Mouse (Mus musculus) stomach, embryonic 15.5 days (tissue): ENCODE data around the gene Pbp2. TPM values are rescaled to one million over a fixed set of nuclear protein-coding genes. Genes with fewer than 3 reads are reported as not detected.

Source experiments
- ATAC-seq: fragments of 200-750 bp; cut with Nextera tagmentation; 2 replicates; pipeline ENCODE4 v1.8.0; 2017; ENCODE audit warnings: low read depth, moderate number of reproducible peaks, moderate TSS enrichment; ENCODE audit not compliant: insufficient read depth, low FRiP score
- H3K27ac ChIP-seq: fragments of 300-500 bp; sonication (generic); 2 replicates; pipeline ENCODE4 v1.5.1; 2015; ENCODE audit warnings: mild to moderate bottlenecking, inconsistent platforms
- H3K27me3 ChIP-seq: fragments of 300-500 bp; sonication (generic); replicated peaks from 2 replicates; pipeline ENCODE4 v1.6.1; 2015; ENCODE audit warnings: inconsistent platforms
- H3K36me3 ChIP-seq: fragments of 300-500 bp; sonication (generic); 2 replicates; pipeline ENCODE4 v1.6.1; 2015; ENCODE audit warnings: inconsistent platforms
- H3K4me1 ChIP-seq: fragments of 300-500 bp; sonication (generic); 2 replicates; pipeline ENCODE4 v1.6.1; 2015; ENCODE audit warnings: inconsistent platforms
- H3K4me2 ChIP-seq: fragments of 300-500 bp; sonication (generic); 2 replicates; pipeline ENCODE4 v1.6.1; 2015; ENCODE audit warnings: mild to moderate bottlenecking, inconsistent platforms
- H3K4me3 ChIP-seq: fragments of 300-500 bp; sonication (generic); replicated peaks from 2 replicates; pipeline ENCODE4 v1.5.1; 2015; ENCODE audit warnings: inconsistent platforms
- H3K9ac ChIP-seq: fragments of 300-500 bp; sonication (generic); 2 replicates; pipeline ENCODE4 v1.6.1; 2015; ENCODE audit warnings: inconsistent platforms
- H3K9me3 ChIP-seq: fragments of 300-500 bp; sonication (generic); 2 replicates; pipeline ENCODE4 v1.6.1; 2016; ENCODE audit warnings: inconsistent platforms
- WGBS: fragments of 180-500 bp; shearing (Covaris S2); methylation state at CpG from one replicate; pipeline ENCODE4 v1.1.7; 2015; 5-methylcytosine and 5-hydroxymethylcytosine counted together
- polyA plus RNA-seq: library from polyadenylated mRNA; unstranded; fragments of >200 nt; fragmentation: Nextera tagmentation; extraction: Ambion mirVana; gene quantifications from 2 replicates; pipeline ENCODE4 v1.2.1, GENCODE M21; 2015

Pbp2 gene
- polyA plus RNA-seq, 1 experiment from 2014 or later, result 4.0 TPM

GRCm38 (mm10) chr6:135299024-135299550 is 11.1 kb downstream of the Pbp2 start:
- Histone ChIP-seq H3K27me3 (no peaks in the 10 kb centered on the region), H3K4me3 (no peak overlapping the region), H3K4me2 (no peak overlapping the region), H3K27ac (no peak overlapping the region), H3K9ac (no peak overlapping the region), H3K4me1 (0 out of 2 replicates have a peak, but pooled peaks cover under 1% of the 10 kb centered on the region), H3K36me3 (no peaks in the 10 kb centered on the region), H3K9me3 (no peaks in the 10 kb centered on the region)
- ATAC-seq, result no peak
- WGBS, result 75% methylated on average over 7 of the region's 7 CpGs

- H3K4me2 ChIP-seq, result no peak overlapping the region
- WGBS, result 72% methylated on average over 7 of the region's 7 CpGs
- ATAC-seq, result no peak
- no peaks in the 10 kb centered on the region for H3K4me1 ChIP-seq
- H3K27ac ChIP-seq, result no peak overlapping the region
- H3K9me3 ChIP-seq, result no peaks in the 10 kb centered on the region
- H3K36me3 ChIP-seq, result no peaks in the 10 kb centered on the region
- H3K9ac ChIP-seq, result no peak overlapping the region
- H3K4me3 ChIP-seq, result no peak overlapping the region
- H3K27me3 ChIP-seq, result no peaks in the 10 kb centered on the region
Measured at GRCm38 (mm10) chr6:135297570-135297969, 12.6 kb downstream of the Pbp2 start.

GRCm38 (mm10) chr6:135296267-135296666 is 13.9 kb downstream of the Pbp2 start:
- Histone ChIP-seq H3K4me3 (no peak overlapping the region), H3K27ac (peak overlapping the region; percentile 38; the same call in 1 of the 2 replicates)

GRCm38 (mm10) chr6:135295082-135295861 is 14.9 kb downstream of the Pbp2 start:
- ATAC-seq, result peak; percentile 41; the same call in 1 of the 2 replicates

More at GRCm38 (mm10) chr6:135296267-135296666, 13.9 kb downstream of the Pbp2 start:
- Histone ChIP-seq H3K9me3 (no peaks in the 10 kb centered on the region), H3K27me3 (no peaks in the 10 kb centered on the region), H3K9ac (no peak overlapping the region), H3K36me3 (no peaks in the 10 kb centered on the region), H3K4me2 (0 out of 2 replicates have a peak overlapping the region, but pooled peaks have one; percentile 1), H3K4me1 (no peaks in the 10 kb centered on the region)
- 57% methylated on average over 17 of the region's 17 CpGs for WGBS
- ATAC-seq, result no peak

GRCm38 (mm10) chr6:135294150-135294549 is 16.1 kb downstream of the Pbp2 start:
- no peaks in the 10 kb centered on the region for H3K36me3 ChIP-seq
- no peaks in the 10 kb centered on the region for H3K27me3 ChIP-seq
- 48% methylated on average over 6 of the region's 6 CpGs for WGBS
- H3K9ac ChIP-seq, result no peak overlapping the region
- H3K4me1 ChIP-seq, result no peaks in the 10 kb centered on the region
- no peaks in the 10 kb centered on the region for H3K9me3 ChIP-seq
- H3K27ac ChIP-seq, result peak overlapping the region; percentile 12; the same call in 1 of the 2 replicates
- H3K4me3 ChIP-seq, result no peak overlapping the region
- no peak overlapping the region for H3K4me2 ChIP-seq
- ATAC-seq, result no peak

More at GRCm38 (mm10) chr6:135295082-135295861, 14.9 kb downstream of the Pbp2 start:
- Histone ChIP-seq H3K4me2 (no peak overlapping the region), H3K27me3 (no peaks in the 10 kb centered on the region), H3K9me3 (no peaks in the 10 kb centered on the region), H3K4me3 (no peak overlapping the region), H3K4me1 (no peaks in the 10 kb centered on the region), H3K27ac (peak overlapping the region; percentile 33; the same call in 1 of the 2 replicates), H3K36me3 (no peaks in the 10 kb centered on the region), H3K9ac (no peak overlapping the region)
- WGBS, result 64% methylated on average over 11 of the region's 11 CpGs

GRCm38 (mm10) chr6:135292391-135292790 is 17.8 kb downstream of the Pbp2 start:
- Histone ChIP-seq H3K27ac (no peak overlapping the region), H3K9ac (no peak overlapping the region), H3K27me3 (no peaks in the 10 kb centered on the region), H3K9me3 (no peaks in the 10 kb centered on the region), H3K4me1 (no peaks in the 10 kb centered on the region), H3K4me3 (no peak overlapping the region), H3K4me2 (no peak overlapping the region), H3K36me3 (no peaks in the 10 kb centered on the region)
- 0 out of 2 replicates have a peak, but pooled peaks have one; percentile 37 for ATAC-seq
- WGBS, result 49% methylated on average over 4 of the region's 4 CpGs

GRCm38 (mm10) chr6:135279856-135280255 is 30.3 kb downstream of the Pbp2 start:
- Histone ChIP-seq H3K27ac (no peak overlapping the region), H3K4me2 (no peak overlapping the region), H3K27me3 (no peaks in the 10 kb centered on the region), H3K4me1 (no peaks in the 10 kb centered on the region), H3K9me3 (no peaks in the 10 kb centered on the region), H3K36me3 (no peaks in the 10 kb centered on the region), H3K9ac (no peak overlapping the region), H3K4me3 (no peak overlapping the region)
- ATAC-seq, result no peak
- WGBS, result 35% methylated on average over 10 of the region's 10 CpGs

- no peaks in the 10 kb centered on the region for H3K9me3 ChIP-seq
- no peak for ATAC-seq
- H3K4me3 ChIP-seq, result no peak overlapping the region
- H3K9ac ChIP-seq, result no peak overlapping the region
- no peak overlapping the region for H3K4me2 ChIP-seq
- 53% methylated on average over 5 of the region's 5 CpGs for WGBS
- H3K4me1 ChIP-seq, result no peaks in the 10 kb centered on the region
- H3K36me3 ChIP-seq, result no peaks in the 10 kb centered on the region
- no peaks in the 10 kb centered on the region for H3K27me3 ChIP-seq
- no peak overlapping the region for H3K27ac ChIP-seq
Measured at GRCm38 (mm10) chr6:135279286-135279685, 30.9 kb downstream of the Pbp2 start.

GRCm38 (mm10) chr6:135278302-135278701 is 31.9 kb downstream of the Pbp2 start:
- 88% methylated on average over 6 of the region's 6 CpGs for WGBS
- Histone ChIP-seq H3K4me2 (no peak overlapping the region), H3K9ac (no peak overlapping the region), H3K4me1 (no peaks in the 10 kb centered on the region), H3K4me3 (no peak overlapping the region), H3K36me3 (no peaks in the 10 kb centered on the region), H3K9me3 (no peaks in the 10 kb centered on the region), H3K27me3 (no peaks in the 10 kb centered on the region), H3K27ac (no peak overlapping the region)
- ATAC-seq, result no peak

GRCm38 (mm10) chr6:135276474-135277295 is 33.5 kb downstream of the Pbp2 start:
- no peak overlapping the region for H3K27ac ChIP-seq
- no peaks in the 10 kb centered on the region for H3K4me1 ChIP-seq
- no peak overlapping the region for H3K9ac ChIP-seq
- no peak overlapping the region for H3K4me3 ChIP-seq
- 72% methylated on average over 6 of the region's 6 CpGs for WGBS
- H3K36me3 ChIP-seq, result no peaks in the 10 kb centered on the region
- no peaks in the 10 kb centered on the region for H3K27me3 ChIP-seq
- H3K4me2 ChIP-seq, result no peak overlapping the region
- H3K9me3 ChIP-seq, result no peaks in the 10 kb centered on the region
- no peak for ATAC-seq

- no peak for ATAC-seq
- no peak overlapping the region for H3K4me2 ChIP-seq
- no peak overlapping the region for H3K27ac ChIP-seq
- WGBS, result 74% methylated on average over 4 of the region's 4 CpGs
- no peaks in the 10 kb centered on the region for H3K4me1 ChIP-seq
- H3K27me3 ChIP-seq, result no peaks in the 10 kb centered on the region
- H3K9ac ChIP-seq, result no peak overlapping the region
- no peaks in the 10 kb centered on the region for H3K36me3 ChIP-seq
- no peaks in the 10 kb centered on the region for H3K9me3 ChIP-seq
- no peak overlapping the region for H3K4me3 ChIP-seq
Measured at GRCm38 (mm10) chr6:135275231-135275630, 35.0 kb downstream of the Pbp2 start.

- WGBS, result 78% methylated on average over 6 of the region's 6 CpGs
- no peak for ATAC-seq
- no peak overlapping the region for H3K4me2 ChIP-seq
- H3K36me3 ChIP-seq, result no peaks in the 10 kb centered on the region
- H3K27me3 ChIP-seq, result no peaks in the 10 kb centered on the region
- H3K9ac ChIP-seq, result no peak overlapping the region
- no peaks in the 10 kb centered on the region for H3K9me3 ChIP-seq
- no peaks in the 10 kb centered on the region for H3K4me1 ChIP-seq
- no peak overlapping the region for H3K4me3 ChIP-seq
- no peak overlapping the region for H3K27ac ChIP-seq
Measured at GRCm38 (mm10) chr6:135273066-135273465, 37.1 kb downstream of the Pbp2 start.
